Mouse (Mus musculus) kidney, embryonic 15.5 days (tissue): ENCODE measurements at regions not wholly inside any gene's neighbourhood (a gene's known extent, or its start where the extent isn't known, plus 50 kb on each side); places are given as distances from the start of the nearest gene placed in this dataset.
A peak's percentile ranks its signal among the peaks of the same experiment; 100 is the strongest.

Experiments used
- ATAC-seq: fragments of 200-750 bp; cut with Nextera tagmentation; replicated peaks from 2 replicates; pipeline ENCODE4 v1.8.0; 2017; ENCODE audit warnings: moderate TSS enrichment; ENCODE audit not compliant: low FRiP score
- H3K27ac ChIP-seq: fragments of 300-500 bp; sonication (generic); 2 replicates; pipeline ENCODE4 v1.5.1; 2015; ENCODE audit warnings: mild to moderate bottlenecking, inconsistent platforms
- H3K27me3 ChIP-seq: fragments of 300-500 bp; sonication (generic); 2 replicates; pipeline ENCODE4 v1.6.1; 2015; ENCODE audit warnings: inconsistent platforms
- H3K36me3 ChIP-seq: fragments of 300-500 bp; sonication (generic); 2 replicates; pipeline ENCODE4 v1.6.1; 2015; ENCODE audit warnings: inconsistent platforms
- H3K4me1 ChIP-seq: fragments of 300-500 bp; sonication (generic); 2 replicates; pipeline ENCODE4 v1.6.1; 2015; ENCODE audit warnings: inconsistent platforms
- H3K4me2 ChIP-seq: fragments of 300-500 bp; sonication (generic); 2 replicates; pipeline ENCODE4 v1.6.1; 2015; ENCODE audit warnings: moderate library complexity, mild to moderate bottlenecking, inconsistent platforms
- H3K4me3 ChIP-seq: fragments of 300-500 bp; sonication (generic); replicated peaks from 2 replicates; pipeline ENCODE4 v1.5.1; 2015; ENCODE audit warnings: mild to moderate bottlenecking, inconsistent platforms
- H3K9ac ChIP-seq: fragments of 300-500 bp; sonication (generic); 2 replicates; pipeline ENCODE4 v1.6.1; 2015; ENCODE audit warnings: mild to moderate bottlenecking, inconsistent platforms
- H3K9me3 ChIP-seq: fragments of 300-500 bp; sonication (generic); replicated peaks from 2 replicates; pipeline ENCODE4 v1.6.1; 2016; ENCODE audit warnings: inconsistent platforms
- WGBS: fragments of 180-500 bp; shearing (Covaris S2); methylation state at CpG from one replicate; pipeline ENCODE4 v1.1.7; 2015; ENCODE audit warnings: mixed read lengths; 5-methylcytosine and 5-hydroxymethylcytosine counted together

GRCm38 (mm10) chr10:37409749-37410148 lies 271.0 kb upstream of the Marcks start:
- no peak overlapping the region for H3K4me3 ChIP-seq
- no peak overlapping the region for H3K4me2 ChIP-seq
- no peaks in the 10 kb centered on the region for H3K4me1 ChIP-seq
- H3K27ac ChIP-seq, result no peak overlapping the region
- H3K27me3 ChIP-seq, result no peaks in the 10 kb centered on the region
- ATAC-seq, result no peak
- WGBS, result 54% methylated on average over 1 of the region's 1 CpGs
- no peak overlapping the region for H3K9ac ChIP-seq
- H3K36me3 ChIP-seq, result no peaks in the 10 kb centered on the region
- no peaks in the 10 kb centered on the region for H3K9me3 ChIP-seq

DNA sequence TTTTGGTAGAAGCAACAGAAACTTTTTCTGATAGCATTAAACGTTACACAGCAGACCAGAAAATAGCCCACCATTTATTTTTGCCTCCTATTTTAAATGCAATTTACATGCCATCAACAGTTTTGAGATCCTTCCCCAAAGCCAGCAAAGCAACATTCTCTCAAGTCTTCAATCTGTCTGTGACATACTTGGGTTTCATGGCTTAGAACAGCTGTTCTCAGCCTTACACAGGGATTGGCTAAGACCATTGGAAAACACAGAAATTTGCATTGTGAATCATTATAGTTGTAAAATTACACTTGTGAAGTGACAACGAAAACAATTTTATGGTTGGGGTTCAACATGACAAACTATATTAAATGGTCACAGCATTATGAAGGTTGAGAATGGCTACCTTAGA lies 268.8 kb upstream of the Marcks start:
- Histone ChIP-seq H3K9ac (no peak overlapping the region), H3K36me3 (no peaks in the 10 kb centered on the region), H3K27ac (no peak overlapping the region), H3K4me1 (no peaks in the 10 kb centered on the region), H3K4me2 (no peak overlapping the region), H3K4me3 (no peak overlapping the region), H3K9me3 (no peaks in the 10 kb centered on the region), H3K27me3 (no peaks in the 10 kb centered on the region)
- WGBS, result 68% methylated on average over 2 of the region's 2 CpGs
- ATAC-seq, result no peak

- H3K4me1 ChIP-seq, result peaks cover 10% of the 10 kb centered on the region
- no peak overlapping the region for H3K4me2 ChIP-seq
- no peaks in the 10 kb centered on the region for H3K36me3 ChIP-seq
- ATAC-seq, result no peak
- no peaks in the 10 kb centered on the region for H3K9me3 ChIP-seq
- WGBS, result 95% methylated on average over 4 of the region's 4 CpGs
- no peak overlapping the region for H3K9ac ChIP-seq
- no peaks in the 10 kb centered on the region for H3K27me3 ChIP-seq
- no peak overlapping the region for H3K27ac ChIP-seq
- H3K4me3 ChIP-seq, result no peak overlapping the region
These were observed 266.2 kb upstream of the Marcks start for GRCm38 (mm10) chr10:37404933-37405332.

GRCm38 (mm10) chr10:37404407-37404806 lies 265.7 kb upstream of the Marcks start:
- Histone ChIP-seq H3K9ac (no peak overlapping the region), H3K4me3 (no peak overlapping the region), H3K36me3 (no peaks in the 10 kb centered on the region), H3K4me1 (peaks cover 10% of the 10 kb centered on the region), H3K9me3 (no peaks in the 10 kb centered on the region), H3K27me3 (no peaks in the 10 kb centered on the region), H3K27ac (no peak overlapping the region), H3K4me2 (no peak overlapping the region)
- ATAC-seq, result no peak

DNA sequence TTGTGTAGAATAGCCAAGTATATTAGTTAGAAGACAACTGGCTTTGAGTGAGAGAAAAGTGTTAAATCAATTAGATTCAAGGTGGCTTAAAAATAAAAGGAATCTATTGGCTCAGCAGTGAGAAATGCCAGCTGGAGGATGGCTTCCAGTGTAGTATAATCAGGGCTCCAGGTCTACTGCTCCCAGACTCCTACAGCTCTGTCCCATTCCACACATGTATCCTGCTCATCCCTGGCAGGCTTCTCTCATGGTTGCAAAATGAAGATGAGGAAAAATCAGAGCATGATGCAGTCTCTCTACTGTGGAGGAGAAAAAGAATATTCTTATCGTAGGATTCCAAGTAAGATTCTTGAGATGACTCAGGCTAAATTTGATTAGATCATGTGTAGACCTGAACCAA lies 263.7 kb upstream of the Marcks start:
- no peak overlapping the region for H3K27ac ChIP-seq
- no peaks in the 10 kb centered on the region for H3K9me3 ChIP-seq
- no peaks in the 10 kb centered on the region for H3K27me3 ChIP-seq
- H3K36me3 ChIP-seq, result no peaks in the 10 kb centered on the region
- H3K9ac ChIP-seq, result no peak overlapping the region
- no peak for ATAC-seq
- H3K4me1 ChIP-seq, result peaks cover 14% of the 10 kb centered on the region
- H3K4me2 ChIP-seq, result no peak overlapping the region
- no peak overlapping the region for H3K4me3 ChIP-seq
- WGBS, result 89% methylated on average over 1 of the region's 1 CpGs

- ATAC-seq, result no peak
- no peak overlapping the region for H3K4me2 ChIP-seq
- H3K4me3 ChIP-seq, result no peak overlapping the region
- WGBS, result 4% methylated on average over 1 of the region's 1 CpGs
- no peaks in the 10 kb centered on the region for H3K36me3 ChIP-seq
- no peaks in the 10 kb centered on the region for H3K9me3 ChIP-seq
- H3K27me3 ChIP-seq, result no peaks in the 10 kb centered on the region
- H3K27ac ChIP-seq, result peak overlapping the region; percentile 54; the same call in 1 of the 2 replicates
- H3K9ac ChIP-seq, result no peak overlapping the region
- peaks cover 21% of the 10 kb centered on the region for H3K4me1 ChIP-seq
These were observed 262.3 kb upstream of the Marcks start for GRCm38 (mm10) chr10:37400991-37401390.

DNA sequence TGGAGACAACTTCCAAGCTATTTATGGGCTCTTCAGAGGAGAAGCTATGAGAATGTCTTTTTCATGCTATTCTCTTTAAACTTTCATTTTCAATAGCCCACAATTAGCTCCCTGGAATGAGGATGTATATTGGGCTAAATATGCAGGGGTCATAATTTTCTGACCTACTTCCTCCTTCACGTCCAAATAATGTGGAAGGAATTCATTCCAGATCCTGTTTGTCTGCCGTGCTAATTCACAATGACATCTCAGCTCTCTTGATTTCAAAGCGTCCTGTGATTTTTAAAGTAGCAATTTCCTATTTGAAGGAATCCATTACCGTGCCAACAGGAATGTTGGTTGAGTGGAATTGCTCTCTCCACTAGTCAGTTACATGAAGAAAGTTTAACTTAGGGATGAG lies 261.7 kb upstream of the Marcks start:
- Histone ChIP-seq H3K9ac (no peak overlapping the region), H3K4me1 (peaks cover 21% of the 10 kb centered on the region), H3K9me3 (no peaks in the 10 kb centered on the region), H3K4me3 (no peak overlapping the region), H3K36me3 (no peaks in the 10 kb centered on the region), H3K27ac (peak overlapping the region; percentile 54), H3K27me3 (no peaks in the 10 kb centered on the region), H3K4me2 (peak overlapping the region; percentile 30)
- WGBS, result 10% methylated on average over 4 of the region's 4 CpGs
- ATAC-seq, result no peak

- Histone ChIP-seq H3K9me3 (no peaks in the 10 kb centered on the region), H3K4me1 (peaks cover 21% of the 10 kb centered on the region), H3K4me2 (peak overlapping the region; percentile 69), H3K9ac (peak overlapping the region; percentile 42), H3K4me3 (peak overlapping the region; percentile 36), H3K27me3 (no peaks in the 10 kb centered on the region), H3K36me3 (no peaks in the 10 kb centered on the region), H3K27ac (peak overlapping the region; percentile 83)
- 2% methylated on average over 18 of the region's 18 CpGs for WGBS
- ATAC-seq, result peak; percentile 94
These were observed 258.7 kb upstream of the Marcks start for GRCm38 (mm10) chr10:37397271-37397991.

DNA sequence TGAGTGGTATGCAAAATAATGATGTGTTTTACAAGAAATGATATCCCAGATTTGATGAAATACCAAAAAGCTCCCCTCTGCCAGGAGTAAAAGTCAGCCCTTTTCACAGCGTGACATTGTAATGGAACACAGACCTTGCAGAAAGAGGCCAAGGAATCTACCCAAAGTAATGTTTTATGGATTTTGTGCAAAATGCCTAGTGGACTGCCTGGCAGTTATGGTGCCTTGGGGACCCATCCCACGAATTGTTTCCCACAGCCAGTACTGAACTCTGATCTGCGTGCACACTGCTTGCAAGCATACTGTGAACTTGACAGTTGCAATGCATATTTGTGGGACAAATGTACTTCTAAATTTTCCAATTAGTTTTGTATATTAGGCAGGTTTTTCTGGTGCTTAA lies 251.3 kb upstream of the Marcks start:
- H3K4me1 ChIP-seq, result no peaks in the 10 kb centered on the region
- no peak overlapping the region for H3K4me2 ChIP-seq
- no peaks in the 10 kb centered on the region for H3K9me3 ChIP-seq
- H3K27me3 ChIP-seq, result no peaks in the 10 kb centered on the region
- H3K4me3 ChIP-seq, result no peak overlapping the region
- no peak overlapping the region for H3K27ac ChIP-seq
- no peak for ATAC-seq
- 61% methylated on average over 3 of the region's 3 CpGs for WGBS
- no peaks in the 10 kb centered on the region for H3K36me3 ChIP-seq
- H3K9ac ChIP-seq, result no peak overlapping the region

GRCm38 (mm10) chr10:37386216-37386615 lies 247.5 kb upstream of the Marcks start:
- no peak overlapping the region for H3K9ac ChIP-seq
- no peak overlapping the region for H3K4me3 ChIP-seq
- no peak overlapping the region for H3K27ac ChIP-seq
- H3K9me3 ChIP-seq, result no peaks in the 10 kb centered on the region
- no peaks in the 10 kb centered on the region for H3K36me3 ChIP-seq
- no peak overlapping the region for H3K4me2 ChIP-seq
- H3K4me1 ChIP-seq, result no peaks in the 10 kb centered on the region
- no peaks in the 10 kb centered on the region for H3K27me3 ChIP-seq
- no peak for ATAC-seq

GRCm38 (mm10) chr10:37380024-37380423 lies 241.3 kb upstream of the Marcks start:
- WGBS, result 82% methylated on average over 1 of the region's 1 CpGs

GRCm38 (mm10) chr10:37378002-37378702 lies 239.4 kb upstream of the Marcks start:
- Histone ChIP-seq H3K4me3 (no peak overlapping the region), H3K36me3 (no peaks in the 10 kb centered on the region), H3K9me3 (no peaks in the 10 kb centered on the region), H3K27me3 (no peaks in the 10 kb centered on the region), H3K4me2 (no peak overlapping the region), H3K27ac (no peak overlapping the region), H3K4me1 (no peaks in the 10 kb centered on the region), H3K9ac (no peak overlapping the region)
- ATAC-seq, result no peak
- 40% methylated on average over 4 of the region's 4 CpGs for WGBS

More at GRCm38 (mm10) chr10:37380024-37380423, 241.3 kb upstream of the Marcks start:
- no peaks in the 10 kb centered on the region for H3K36me3 ChIP-seq
- no peak overlapping the region for H3K27ac ChIP-seq
- H3K4me1 ChIP-seq, result no peaks in the 10 kb centered on the region
- no peak overlapping the region for H3K4me2 ChIP-seq
- ATAC-seq, result no peak
- H3K27me3 ChIP-seq, result no peaks in the 10 kb centered on the region
- no peak overlapping the region for H3K4me3 ChIP-seq
- no peak overlapping the region for H3K9ac ChIP-seq
- no peaks in the 10 kb centered on the region for H3K9me3 ChIP-seq
